Mouse (Mus musculus) megakaryocyte, embryonic 14.5 days (primary cell): Measurements from ENCODE around the gene Casc1.

Source experiments
- FLI1 ChIP-seq: IDR thresholded peaks from 2 replicates; pipeline ENCODE4 v1.6.1; 2012; ENCODE audit warnings: low read length, inconsistent platforms, mixed read lengths
- GATA1 ChIP-seq: IDR thresholded peaks from 3 replicates; pipeline ENCODE4 v1.6.1; 2012; ENCODE audit warnings: mixed read lengths, low read length, inconsistent platforms, borderline replicate concordance

GRCm38 (mm10) chr6:145246841-145247240 is 36.0 kb upstream of the Casc1 start:
- TF ChIP-seq GATA1 (no peak), FLI1 (no peak)
